Mouse (Mus musculus): ENCODE data around the gene Abi3. TPM values are rescaled to one million over a fixed set of nuclear protein-coding genes. Genes with fewer than 3 reads are reported as not detected.
"Not testable (repeated sequence)": the region's sequence is repeated elsewhere in the genome, so short reads cannot be mapped to it uniquely, and the experiment has no call there.

Abi3 gene
- 2.4 TPM in 2 replicates for polyA plus RNA-seq (2016; fragmentation: Nextera tagmentation; extraction: Ambion mirVana)

- Histone ChIP-seq H3K4me3 (replicated peaks) (no peak within 1 kb of the TSS; the same call in 1 of the 2 replicates), H3K9ac (no peak within 1 kb of the TSS), H3K4me2 (no peak within 1 kb of the TSS), H3K27me3 (peaks cover 36% of the 10 kb centered on the region), H3K4me1 (peaks cover 5% of the 10 kb centered on the region; the same call in 1 of the 2 replicates), H3K27ac (no peak within 1 kb of the TSS), H3K36me3 (replicated peaks) (no peaks in the 10 kb centered on the region), H3K9me3 (no peaks in the 10 kb centered on the region)
- 12% methylated on average over 11 of the region's 11 CpGs for WGBS
- ATAC-seq (ENCODE audit: low FRiP score) = no peak
These were observed at the start of gene Abi3 for GRCm38 (mm10) chr11:95842074-95842681. Gene Abi3 (minus strand): TSS chr11:95842476.

DNA sequence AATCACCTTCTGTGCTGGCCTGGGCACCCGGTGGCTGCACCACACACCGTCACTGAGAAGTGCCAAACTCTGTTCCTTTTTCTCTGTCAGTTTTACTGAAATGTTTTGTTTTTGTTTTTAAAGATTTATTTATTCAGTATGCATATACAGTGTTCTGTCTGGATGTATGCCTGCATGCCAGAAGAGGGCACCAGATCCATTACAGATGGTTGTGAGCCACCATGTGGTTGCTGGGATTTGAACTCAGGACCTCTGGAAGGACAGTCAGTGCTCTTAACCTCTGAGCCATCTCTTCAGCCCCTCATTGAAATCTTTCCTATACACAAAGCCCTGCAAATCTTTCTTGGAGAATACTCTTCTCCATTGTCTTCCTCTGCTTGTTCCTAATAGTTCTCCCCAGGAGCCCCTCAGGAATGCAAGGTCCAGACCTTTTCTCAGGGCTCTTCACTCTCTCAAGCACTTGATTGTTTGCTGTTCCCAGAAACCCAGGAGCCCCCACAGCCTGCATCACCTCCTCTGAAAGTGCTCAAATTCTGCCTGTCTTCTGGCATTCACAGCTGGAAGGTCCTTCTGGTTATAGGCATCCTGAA is 48.3 kb upstream of the Abi3 start:
- Histone ChIP-seq H3K36me3 (replicated peaks) (no peaks in the 10 kb centered on the region), H3K9me3 (no peaks in the 10 kb centered on the region), H3K4me3 (replicated peaks) (no peak overlapping the region), H3K9ac (no peak overlapping the region), H3K27me3 (no peaks in the 10 kb centered on the region), H3K4me2 (no peak overlapping the region), H3K27ac (no peak overlapping the region), H3K4me1 (no peaks in the 10 kb centered on the region)
- no peak for ATAC-seq (ENCODE audit: low FRiP score)
- WGBS = 80% methylated on average over 2 of the region's 2 CpGs

DNA sequence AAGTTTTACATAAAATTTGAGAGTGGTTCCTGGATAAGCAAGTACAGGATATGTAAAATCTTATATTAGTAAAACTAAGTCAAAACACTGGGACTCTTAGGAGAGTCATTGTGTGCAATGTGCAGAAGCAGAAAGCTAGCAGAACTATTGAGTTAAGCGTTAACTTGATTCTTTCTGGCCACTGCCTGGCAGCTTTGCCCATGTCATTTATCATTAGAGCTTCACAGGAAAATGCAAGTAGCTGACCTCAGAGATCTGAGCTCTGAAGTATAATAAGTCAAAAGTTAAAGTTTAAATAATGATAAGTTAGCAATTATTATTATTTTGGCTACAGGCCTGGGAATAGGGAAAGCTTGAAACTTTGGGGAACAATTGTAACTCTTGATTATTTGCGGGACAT is 37.6 kb upstream of the Abi3 start:
- not testable (repeated sequence) for ATAC-seq (ENCODE audit: low FRiP score); H3K9ac ChIP-seq; H3K27me3 ChIP-seq; H3K27ac ChIP-seq; H3K4me2 ChIP-seq; H3K36me3 ChIP-seq (replicated peaks); H3K9me3 ChIP-seq; H3K4me3 ChIP-seq (replicated peaks); H3K4me1 ChIP-seq
- WGBS = 92% methylated on average over 2 of the region's 2 CpGs

DNA sequence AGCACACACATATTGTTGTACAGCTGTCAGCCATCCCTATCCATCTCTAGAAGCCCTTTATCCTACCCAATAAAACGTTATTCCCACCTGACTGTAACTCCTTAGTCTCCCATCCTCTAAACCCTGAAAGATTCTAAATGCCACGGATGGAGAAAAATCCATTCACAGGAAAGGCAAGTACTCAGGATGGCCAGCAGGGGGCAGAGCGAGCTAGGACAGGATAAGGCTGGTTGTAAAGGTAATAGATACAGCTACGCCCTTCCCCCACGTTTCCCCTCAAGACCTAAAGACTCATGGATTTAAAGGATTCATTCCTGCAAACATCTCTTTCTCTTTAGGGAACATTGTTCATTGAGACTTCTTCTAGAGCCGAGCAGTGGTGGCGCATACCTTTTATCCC is 34.0 kb upstream of the Abi3 start:
- no peak overlapping the region for H3K9ac ChIP-seq
- peaks cover 3% of the 10 kb centered on the region; the same call in 1 of the 2 replicates for H3K27me3 ChIP-seq
- no peaks in the 10 kb centered on the region for H3K36me3 ChIP-seq (replicated peaks)
- no peak overlapping the region for H3K4me3 ChIP-seq (replicated peaks)
- 0 out of 2 replicates have a peak overlapping the region, but pooled peaks have one; percentile 4 for H3K4me2 ChIP-seq
- H3K9me3 ChIP-seq = no peaks in the 10 kb centered on the region
- 24% methylated on average over 7 of the region's 7 CpGs for WGBS
- H3K4me1 ChIP-seq = no peaks in the 10 kb centered on the region
- H3K27ac ChIP-seq = no peak overlapping the region
- no peak for ATAC-seq (ENCODE audit: low FRiP score)

DNA sequence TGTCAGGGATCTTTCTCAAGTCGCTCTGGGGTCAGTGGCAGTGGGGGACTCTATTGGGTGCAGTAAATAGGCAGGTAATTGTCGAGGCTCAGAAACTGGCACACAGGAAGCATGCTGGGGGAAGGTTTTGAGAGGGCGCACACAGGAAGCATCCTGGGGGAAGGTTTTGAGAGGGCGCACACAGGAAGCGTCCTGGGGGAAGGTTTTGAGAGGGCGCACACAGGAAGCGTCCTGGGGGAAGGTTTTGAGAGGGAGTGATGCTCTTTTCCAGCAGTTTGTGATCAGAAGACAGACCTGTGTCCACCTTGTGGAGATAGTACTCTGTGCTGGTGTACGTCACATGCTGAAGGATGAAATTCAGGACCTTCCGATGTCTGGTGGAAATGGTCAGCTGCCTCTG is 33.5 kb upstream of the Abi3 start:
- Histone ChIP-seq H3K4me2 (0 out of 2 replicates have a peak overlapping the region, but pooled peaks have one; percentile 4), H3K36me3 (replicated peaks) (no peaks in the 10 kb centered on the region), H3K27me3 (peaks cover 3% of the 10 kb centered on the region; the same call in 1 of the 2 replicates), H3K4me1 (no peaks in the 10 kb centered on the region), H3K9ac (no peak overlapping the region), H3K27ac (no peak overlapping the region), H3K9me3 (no peaks in the 10 kb centered on the region), H3K4me3 (replicated peaks) (no peak overlapping the region)
- 26% methylated on average over 9 of the region's 9 CpGs for WGBS
- ATAC-seq (ENCODE audit: low FRiP score) = no peak

DNA sequence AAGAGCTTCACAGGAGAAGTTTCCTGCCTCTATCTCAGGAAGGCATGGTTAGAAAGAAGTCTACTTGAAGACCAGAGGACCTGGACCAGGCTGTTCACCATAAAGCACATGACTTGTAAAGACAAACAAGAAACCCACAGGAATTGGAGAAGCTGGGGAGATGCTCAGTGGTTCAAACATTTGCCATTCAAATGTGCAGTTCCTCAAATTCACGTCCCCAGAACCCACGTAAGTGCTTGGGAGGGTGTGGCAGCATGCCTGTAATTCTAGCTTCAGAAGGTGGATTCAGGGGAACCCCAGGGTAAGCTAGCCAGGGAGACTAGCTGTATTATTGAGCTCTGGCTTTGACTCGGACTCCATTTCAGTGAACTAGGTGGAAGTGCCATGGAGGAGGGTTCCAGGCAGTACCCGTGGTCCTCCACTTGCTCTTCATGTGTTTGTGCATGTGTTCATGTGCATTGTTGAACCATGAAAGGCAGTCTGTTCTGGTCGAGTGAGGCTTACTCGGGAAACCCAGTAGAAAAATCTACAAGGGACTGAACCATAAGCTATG is 27.7 kb upstream of the Abi3 start:
- 78% methylated on average over 6 of the region's 6 CpGs for WGBS
- no peak overlapping the region for H3K27ac ChIP-seq
- ATAC-seq (ENCODE audit: low FRiP score) = no peak
- H3K9me3 ChIP-seq = no peaks in the 10 kb centered on the region
- no peaks in the 10 kb centered on the region for H3K4me1 ChIP-seq
- H3K4me2 ChIP-seq = no peak overlapping the region
- H3K36me3 ChIP-seq (replicated peaks) = no peaks in the 10 kb centered on the region
- H3K4me3 ChIP-seq (replicated peaks) = no peak overlapping the region
- H3K9ac ChIP-seq = no peak overlapping the region
- no peaks in the 10 kb centered on the region; the same call in 1 of the 2 replicates for H3K27me3 ChIP-seq

DNA sequence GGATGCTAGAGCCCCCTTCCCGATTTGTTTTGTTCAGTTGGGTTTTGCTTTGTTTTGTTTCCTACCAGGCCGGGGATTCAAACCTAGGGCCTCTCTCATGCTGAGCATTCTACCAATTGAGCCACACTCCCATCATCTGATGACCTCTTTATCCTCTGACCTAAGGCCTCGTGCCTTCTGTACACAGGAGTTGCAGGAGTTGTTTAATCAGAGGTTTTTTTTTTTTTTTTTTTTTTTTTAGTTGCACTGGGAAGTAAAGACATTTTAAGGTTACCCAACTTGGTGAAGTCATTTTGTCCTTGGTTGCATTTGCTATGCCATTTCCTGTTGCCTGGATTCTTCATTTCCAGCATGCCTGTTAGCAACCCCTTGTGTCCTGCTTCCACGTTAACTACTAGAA is 27.2 kb upstream of the Abi3 start:
- Histone ChIP-seq H3K4me1 (no peaks in the 10 kb centered on the region), H3K27me3 (no peaks in the 10 kb centered on the region), H3K27ac (no peak overlapping the region), H3K36me3 (replicated peaks) (no peaks in the 10 kb centered on the region), H3K9me3 (no peaks in the 10 kb centered on the region), H3K4me2 (no peak overlapping the region), H3K9ac (no peak overlapping the region), H3K4me3 (replicated peaks) (no peak overlapping the region)
- no peak for ATAC-seq (ENCODE audit: low FRiP score)
- 82% methylated on average over 4 of the region's 4 CpGs for WGBS

DNA sequence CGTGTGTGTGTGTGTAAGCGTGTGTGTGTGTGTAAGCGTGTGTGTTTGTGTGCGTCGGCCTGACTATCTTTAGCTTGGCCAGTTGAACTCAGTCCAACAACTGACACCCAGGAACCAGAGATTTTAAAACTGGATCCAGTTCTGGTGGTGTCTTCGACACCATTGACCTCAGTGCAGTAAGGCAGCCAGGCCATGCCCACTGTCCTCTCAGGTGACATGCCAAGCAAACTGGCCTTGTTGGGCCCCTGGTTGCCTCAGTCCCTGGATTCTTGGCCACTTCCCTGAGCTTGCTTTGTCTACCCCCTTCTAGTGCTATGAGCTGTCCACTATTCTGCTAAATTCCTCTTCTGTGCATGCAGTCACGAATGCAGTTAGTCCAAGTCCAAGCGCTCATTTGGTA is 19.1 kb upstream of the Abi3 start:
- ATAC-seq (ENCODE audit: low FRiP score) = no peak

DNA sequence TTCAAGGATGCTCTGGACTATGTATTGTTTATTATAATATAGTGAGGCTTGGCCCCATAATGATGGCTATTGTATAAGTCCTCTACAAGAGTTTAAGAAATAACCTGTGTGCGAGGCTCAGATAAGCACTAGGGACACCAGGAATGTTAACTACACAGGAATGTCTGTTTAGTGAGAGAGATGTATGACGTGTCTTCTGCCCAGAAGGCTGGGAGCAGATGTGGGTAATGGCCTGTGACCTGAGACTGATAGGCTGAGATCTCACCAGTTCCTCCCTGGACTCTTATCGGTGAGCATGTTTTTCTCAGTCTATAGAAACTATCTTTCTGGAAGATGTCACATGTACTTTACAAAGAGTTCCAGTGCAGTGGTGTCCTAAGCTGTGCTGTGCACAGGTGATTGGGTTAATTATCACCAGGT is 17.8 kb upstream of the Abi3 start:
- no peak for ATAC-seq (ENCODE audit: low FRiP score)
- Histone ChIP-seq H3K27me3 (no peaks in the 10 kb centered on the region), H3K27ac (0 out of 2 replicates have a peak overlapping the region, but pooled peaks have one; percentile 93)

More for the DNA sequence above, 19.1 kb upstream of the Abi3 start:
- Histone ChIP-seq H3K9me3 (no peaks in the 10 kb centered on the region), H3K9ac (no peak overlapping the region), H3K4me3 (replicated peaks) (no peak overlapping the region), H3K27ac (no peak overlapping the region), H3K27me3 (no peaks in the 10 kb centered on the region), H3K4me1 (peaks cover 17% of the 10 kb centered on the region), H3K36me3 (replicated peaks) (no peaks in the 10 kb centered on the region), H3K4me2 (no peak overlapping the region)
- 96% methylated on average over 8 of the region's 8 CpGs for whole genome bisulfite sequencing

GRCm38 (mm10) chr11:95859468-95859855 is 17.2 kb upstream of the Abi3 start:
- peak; percentile 66 for ATAC-seq (ENCODE audit: low FRiP score)
- WGBS = under 1% methylated on average over 35 of the region's 35 CpGs
- H3K4me1 ChIP-seq = peaks cover 17% of the 10 kb centered on the region

More for the DNA sequence above, 17.8 kb upstream of the Abi3 start:
- Histone ChIP-seq H3K9ac (peak overlapping the region; percentile 70), H3K9me3 (no peaks in the 10 kb centered on the region), H3K4me3 (replicated peaks) (peak overlapping the region; percentile 75), H3K4me2 (peak overlapping the region; percentile 81), H3K36me3 (replicated peaks) (no peaks in the 10 kb centered on the region), H3K4me1 (peaks cover 17% of the 10 kb centered on the region)
- 46% methylated on average over 3 of the region's 3 CpGs for WGBS

DNA sequence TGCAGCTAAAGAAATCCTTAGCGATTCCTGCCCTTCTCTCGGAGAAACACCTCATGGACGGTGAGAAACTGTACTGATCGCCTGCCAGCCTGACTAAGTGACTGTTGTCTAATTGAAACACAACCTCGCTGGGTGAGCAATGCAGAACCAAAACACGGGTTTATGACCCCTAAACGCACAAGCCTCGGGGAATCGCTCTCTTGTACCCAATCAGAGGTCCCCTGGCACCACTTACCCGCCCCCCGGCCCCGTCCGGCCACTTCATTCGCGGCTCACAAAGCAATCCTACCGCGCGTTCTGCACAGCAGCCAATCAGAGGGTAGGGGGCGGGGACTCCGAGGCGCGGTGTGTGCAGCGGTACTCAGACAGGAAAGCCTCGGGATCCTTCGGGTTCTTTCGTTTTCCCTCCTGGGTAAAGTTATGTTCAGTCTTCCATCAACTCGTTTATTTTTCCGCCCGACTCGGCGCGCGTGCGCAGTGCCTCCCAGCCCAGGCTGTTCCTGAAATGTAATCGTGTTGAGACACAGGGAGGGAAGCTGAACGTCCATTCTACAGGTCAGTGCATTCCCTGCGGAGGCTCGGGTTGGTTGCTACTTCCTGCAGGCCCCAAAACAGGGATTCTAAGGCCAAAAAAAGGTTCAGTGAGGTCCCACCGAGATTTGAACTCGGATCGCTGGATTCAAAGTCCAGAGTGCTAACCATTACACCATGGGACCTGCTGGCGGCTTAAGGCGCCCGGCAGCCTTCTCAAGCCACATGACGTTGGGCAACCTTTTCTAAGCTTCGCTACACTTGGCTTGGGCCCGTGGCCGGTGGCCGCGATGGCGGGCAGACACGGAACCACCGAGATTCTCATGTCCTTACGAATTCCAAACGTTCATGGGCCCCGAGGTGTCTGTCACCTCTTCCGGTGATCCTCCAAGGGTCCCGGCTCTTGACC is 16.5 kb upstream of the Abi3 start:
- no peaks in the 10 kb centered on the region for H3K27me3 ChIP-seq
- peak overlapping the region; percentile 70 for H3K9ac ChIP-seq
- WGBS = under 1% methylated on average over 58 of the region's 58 CpGs
- no peaks in the 10 kb centered on the region for H3K9me3 ChIP-seq
- no peaks in the 10 kb centered on the region for H3K36me3 ChIP-seq (replicated peaks)
- ATAC-seq (ENCODE audit: low FRiP score) = peak; percentile 99
- H3K27ac ChIP-seq = peak overlapping the region; percentile 93
- peak overlapping the region; percentile 75 for H3K4me3 ChIP-seq (replicated peaks)
- peak overlapping the region; percentile 81 for H3K4me2 ChIP-seq
- H3K4me1 ChIP-seq = peaks cover 17% of the 10 kb centered on the region

More at GRCm38 (mm10) chr11:95859468-95859855, 17.2 kb upstream of the Abi3 start:
- Histone ChIP-seq H3K27ac (peak overlapping the region; percentile 93), H3K36me3 (replicated peaks) (no peaks in the 10 kb centered on the region), H3K4me3 (replicated peaks) (peak overlapping the region; percentile 75), H3K27me3 (no peaks in the 10 kb centered on the region), H3K4me2 (peak overlapping the region; percentile 81), H3K9me3 (no peaks in the 10 kb centered on the region), H3K9ac (peak overlapping the region; percentile 70)
